7 mouse cellular contexts compared by ENCODE assay signal in genomic region chr12:75918914-75919313, GRCm38 (mm10).
DNase-seq lines count a peak whose midpoint lies in the region.

No protein-coding gene starts in this region.

- DNase-seq in kidney, postnatal 10 days, result peak; percentile 55
- DNase-seq in kidney, postnatal 25 days, result no peak
- peak; percentile 73 for DNase-seq in NIH3T3 (ENCODE audit: low read depth)
- DNase-seq in cerebellum, postnatal 10 days, result peak; percentile 57 to 61
- peak; percentile 26 for DNase-seq in layer of hippocampus, adult 9-10 months (ENCODE audit: low spot score)
- DNase-seq in retina, postnatal 1 day, result peak; percentile 63
- no peak for DNase-seq in B cell, adult 2 months

Comparison
In these comparisons a context has a peak if more than half of its experiments do, and no peak if none do; other contexts are left out.
1. DNase-seq: peak in kidney, postnatal 10 days (single experiment), NIH3T3 (single experiment), cerebellum, postnatal 10 days (2 of 2), layer of hippocampus, adult 9-10 months (single experiment) and retina, postnatal 1 day (single experiment); none in kidney, postnatal 25 days (0 of 2) and B cell, adult 2 months (0 of 2).